Mouse (Mus musculus) testis, adult 2 months (tissue): ENCODE results near the gene Lce1c. TPM values are rescaled to one million over a fixed set of nuclear protein-coding genes. Genes with fewer than 3 reads are reported as not detected.
"Not testable (repeated sequence)": the region's sequence is repeated elsewhere in the genome, so short reads cannot be mapped to it uniquely, and the experiment has no call there.

Experiments used
- H3K27ac ChIP-seq: fragments of 200-500 bp; 2 replicates; pipeline ENCODE4 v1.5.1; 2012; ENCODE audit warnings: low read depth, low read length; ENCODE audit not compliant: control insufficient read depth, insufficient read depth
- H3K27me3 ChIP-seq: fragments of 200-500 bp; 2 replicates; pipeline ENCODE4 v1.6.1; 2012; ENCODE audit warnings: mild to moderate bottlenecking, low read length, moderate library complexity; ENCODE audit not compliant: control insufficient read depth, insufficient read depth
- H3K36me3 ChIP-seq: fragments of 200-500 bp; 2 replicates; pipeline ENCODE4 v1.6.1; 2012; ENCODE audit warnings: mild to moderate bottlenecking, low read length; ENCODE audit not compliant: control insufficient read depth, insufficient read depth
- H3K4me1 ChIP-seq: fragments of 200-500 bp; 2 replicates; pipeline ENCODE4 v1.6.1; 2012; ENCODE audit warnings: low read length; ENCODE audit not compliant: control insufficient read depth, insufficient read depth
- H3K4me3 ChIP-seq: fragments of 200-500 bp; 2 replicates; pipeline ENCODE4 v1.5.1; 2012; ENCODE audit warnings: low read depth, mild to moderate bottlenecking, low read length, moderate library complexity, mixed read lengths; ENCODE audit not compliant: control insufficient read depth
- CTCF ChIP-seq: fragments of 200-500 bp; IDR thresholded peaks from 2 replicates; pipeline ENCODE4 v1.5.1; 2012; ENCODE audit warnings: low read depth, mild to moderate bottlenecking, inconsistent platforms, low read length, moderate library complexity; ENCODE audit not compliant: control insufficient read depth, insufficient read depth, insufficient replicate concordance
- POLR2A ChIP-seq: fragments of 200-500 bp; IDR thresholded peaks from 2 replicates; pipeline ENCODE4 v1.6.1; 2012; ENCODE audit warnings: low read depth, mild to moderate bottlenecking, inconsistent platforms, low read length, moderate library complexity; ENCODE audit not compliant: control insufficient read depth
- polyA plus RNA-seq: library from polyadenylated mRNA; depleted of rRNA; stranded (reverse); fragments of >200 nt; gene quantifications from 2 replicates; pipeline ENCODE4 v1.2.3, GENCODE M21; 2012; rRNA removed

Gene Lce1c
- 0.42 and 0.85 TPM in 2 replicates for polyA plus RNA-seq

DNA sequence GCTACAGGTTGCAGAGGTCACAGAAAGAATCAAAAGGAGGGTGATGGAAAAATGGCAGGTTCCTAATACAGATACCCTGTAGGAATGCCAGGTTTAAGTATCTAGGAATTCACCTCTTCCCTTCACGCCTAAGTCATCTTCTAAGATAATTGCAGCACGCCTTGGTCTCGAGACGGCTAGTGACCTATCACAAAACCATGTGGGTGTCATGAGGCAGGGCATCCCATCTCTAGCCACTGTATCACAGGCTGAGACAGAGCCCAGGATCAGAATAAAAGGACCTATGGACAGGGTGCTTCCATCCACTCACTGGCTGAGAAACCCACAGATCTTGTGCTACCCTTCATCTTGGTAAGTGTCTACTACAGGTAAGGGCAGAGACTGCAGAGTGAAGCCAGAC, at the start of gene Lce1c:
Gene Lce1c (plus strand): TSS at position 301 of the 400 bp plus-strand sequence.
- Histone ChIP-seq H3K27ac (no peak within 1 kb of the TSS), H3K27me3 (no peaks in the 10 kb centered on the region), H3K36me3 (no peaks in the 10 kb centered on the region), H3K4me3 (no peak within 1 kb of the TSS), H3K4me1 (no peaks in the 10 kb centered on the region)
- TF ChIP-seq CTCF (no peak), POLR2A (no peak)

- H3K36me3 ChIP-seq: no peaks in the 10 kb centered on the region
- H3K27ac ChIP-seq: no peak overlapping the region
- H3K4me1 ChIP-seq: no peaks in the 10 kb centered on the region
- TF ChIP-seq POLR2A (no peak), CTCF (no peak)
- no peak overlapping the region for H3K4me3 ChIP-seq
- no peaks in the 10 kb centered on the region for H3K27me3 ChIP-seq
These were observed 41.0 kb upstream of the Lce1c start for GRCm38 (mm10) chr3:92637745-92638652.

GRCm38 (mm10) chr3:92638653-92638991, 40.4 kb upstream of the Lce1c start:
- H3K4me3 ChIP-seq: no peak overlapping the region
- TF ChIP-seq POLR2A: no peak
- TF ChIP-seq CTCF: no peak
- no peaks in the 10 kb centered on the region for H3K4me1 ChIP-seq
- H3K27me3 ChIP-seq: no peaks in the 10 kb centered on the region
- no peaks in the 10 kb centered on the region for H3K36me3 ChIP-seq
- H3K27ac ChIP-seq: no peak overlapping the region

GRCm38 (mm10) chr3:92639854-92640253, 39.2 kb upstream of the Lce1c start:
- Histone ChIP-seq H3K27me3 (no peaks in the 10 kb centered on the region), H3K36me3 (no peaks in the 10 kb centered on the region), H3K4me1 (no peaks in the 10 kb centered on the region), H3K4me3 (peak overlapping the region; percentile 82), H3K27ac (peak overlapping the region; percentile 73)
- TF ChIP-seq POLR2A (peak; percentile 63), CTCF (no peak)

DNA sequence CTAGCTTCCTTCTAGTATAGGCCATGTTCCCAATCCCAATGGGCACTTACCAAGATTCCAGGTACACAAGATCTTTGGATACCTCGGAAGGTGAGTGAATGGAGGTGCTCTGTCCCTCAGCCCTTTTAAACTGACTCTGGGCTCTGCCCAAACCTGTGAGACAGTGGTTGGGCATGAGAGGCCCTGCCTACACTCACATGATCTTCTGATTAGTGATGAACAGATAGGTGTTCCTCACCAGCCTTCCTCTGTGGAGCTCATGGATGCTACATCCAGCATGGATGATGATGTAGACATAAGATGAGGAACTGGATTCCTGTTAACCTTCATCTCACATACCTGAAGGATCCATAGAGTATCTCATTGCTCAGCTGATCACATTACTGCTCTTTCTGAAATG, 30.8 kb upstream of the Lce1c start, which contains the start of gene Lce1a1:
Gene Lce1a1 (minus strand): TSS at position 101 of the 400 bp plus-strand sequence.
- Histone ChIP-seq H3K4me1 (no peaks in the 10 kb centered on the region), H3K27ac (no peak within 1 kb of the TSS), H3K4me3 (no peak within 1 kb of the TSS), H3K27me3 (no peaks in the 10 kb centered on the region), H3K36me3 (no peaks in the 10 kb centered on the region)
- no peak for TF ChIP-seq CTCF
- no peak for TF ChIP-seq POLR2A

- H3K4me1 ChIP-seq: no peaks in the 10 kb centered on the region
These were observed 22.2 kb upstream of the Lce1c start, which contains the start of gene Lce1b for GRCm38 (mm10) chr3:92656826-92657225. TSS of gene Lce1b (minus strand) at chr3:92656926.

DNA sequence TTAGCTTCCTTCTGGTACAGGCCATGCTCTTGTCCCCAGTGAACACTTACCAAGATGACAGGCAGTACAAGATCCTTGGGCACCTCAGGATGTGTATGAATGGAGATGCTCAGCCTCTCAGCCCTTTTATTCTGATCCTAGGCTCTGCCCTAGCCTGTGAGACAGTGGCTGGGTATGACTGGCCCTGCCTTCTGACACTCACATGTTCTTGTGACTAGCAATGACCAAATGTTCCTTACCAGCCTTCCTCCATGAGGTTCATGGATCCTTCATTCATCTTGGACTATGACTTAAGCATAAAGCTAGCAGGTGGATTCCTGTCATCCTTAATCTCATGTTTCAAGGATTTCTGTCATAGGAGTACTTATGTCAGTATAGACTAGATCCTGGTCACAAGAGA, 8.8 kb upstream of the Lce1c start, which contains the start of gene Lce1a2:
Gene Lce1a2 (minus strand): TSS at position 101 of the 400 bp plus-strand sequence.
- H3K4me3 ChIP-seq: no peak within 1 kb of the TSS
- no peaks in the 10 kb centered on the region for H3K4me1 ChIP-seq
- no peak within 1 kb of the TSS for H3K27ac ChIP-seq
- TF ChIP-seq POLR2A: no peak
- H3K36me3 ChIP-seq: no peaks in the 10 kb centered on the region
- H3K27me3 ChIP-seq: no peaks in the 10 kb centered on the region

More at GRCm38 (mm10) chr3:92656826-92657225, 22.2 kb upstream of the Lce1c start, which contains the start of gene Lce1b:
- Histone ChIP-seq H3K27me3 (no peaks in the 10 kb centered on the region), H3K4me3 (no peak within 1 kb of the TSS), H3K27ac (no peak within 1 kb of the TSS), H3K36me3 (no peaks in the 10 kb centered on the region)
- no peak for TF ChIP-seq CTCF
- TF ChIP-seq POLR2A: no peak

GRCm38 (mm10) chr3:92687110-92687509, 8.1 kb downstream of the Lce1c start, which contains the start of gene Lce1d:
TSS of gene Lce1d (minus strand) at chr3:92687210.
- Histone ChIP-seq H3K4me1 (no peaks in the 10 kb centered on the region), H3K36me3 (no peaks in the 10 kb centered on the region), H3K27me3 (no peaks in the 10 kb centered on the region), H3K4me3 (no peak within 1 kb of the TSS), H3K27ac (no peak within 1 kb of the TSS)
- no peak for TF ChIP-seq POLR2A
- no peak for TF ChIP-seq CTCF

DNA sequence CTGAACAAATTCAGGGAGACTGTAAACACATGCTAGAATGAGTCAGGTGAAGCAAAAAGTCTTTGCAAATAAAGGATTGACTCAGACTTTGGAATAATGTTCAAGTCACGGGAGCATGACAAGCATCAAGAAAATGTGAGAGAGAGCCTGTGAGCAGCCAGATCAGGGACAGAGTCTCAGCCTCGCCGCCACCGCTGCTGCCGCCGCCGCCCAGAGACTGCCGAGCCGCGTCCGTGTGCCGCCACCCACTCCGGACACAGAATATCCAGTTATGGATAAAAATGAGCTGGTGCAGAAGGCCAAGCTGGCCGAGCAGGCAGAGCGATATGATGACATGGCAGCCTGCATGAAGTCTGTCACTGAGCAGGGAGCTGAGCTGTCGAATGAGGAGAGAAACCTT, 10.1 kb downstream of the Lce1c start:
- not testable (repeated sequence) for H3K4me1 ChIP-seq, H3K27ac ChIP-seq, H3K4me3 ChIP-seq, H3K27me3 ChIP-seq, H3K36me3 ChIP-seq
